Mouse (Mus musculus) CH12.LX (cell line): ENCODE results near the gene Recql. TPM values are rescaled to one million over a fixed set of nuclear protein-coding genes. Genes with fewer than 3 reads are reported as not detected.

Experiments
- DNase-seq: peaks from one replicate; pipeline ENCODE4 v3.0.0-alpha.2; 2013; ENCODE audit errors: extremely low read depth
- H3K27ac ChIP-seq: 2 replicates; pipeline ENCODE4 v1.5.1; 2012; ENCODE audit warnings: low read depth, mild to moderate bottlenecking, control low read depth, moderate library complexity; ENCODE audit not compliant: insufficient read depth
- H3K27me3 ChIP-seq: replicated peaks from 2 replicates; pipeline ENCODE3; 2012; ENCODE audit warnings: inconsistent platforms
- H3K36me3 ChIP-seq, 2 experiments: replicated peaks in 1 of 2; 2 replicates each; pipeline versions ENCODE3 to v1.6.1; 2012; ENCODE audit warnings: inconsistent platforms in 1 of 2, low read length in 1 of 2, mild to moderate bottlenecking in 1 of 2, mixed read lengths in 1 of 2, moderate library complexity in 1 of 2; ENCODE audit not compliant: control insufficient read depth in 1 of 2, insufficient read depth in 1 of 2
- H3K4me1 ChIP-seq, 2 experiments: 2 replicates each; pipeline ENCODE4 v1.6.1; 2012; ENCODE audit warnings: inconsistent platforms in 1 of 2, moderate library complexity in 1 of 2; ENCODE audit not compliant: insufficient read depth in 2 of 2, control insufficient read depth in 1 of 2
- H3K4me2 ChIP-seq: 2 replicates; pipeline ENCODE4 v1.6.1; 2012; ENCODE audit warnings: low read depth, mild to moderate bottlenecking, control low read depth; ENCODE audit not compliant: poor library complexity, insufficient read depth, severe bottlenecking
- H3K4me3 ChIP-seq, 3 experiments: fragments of 150-350 bp in 1 of 3; sonication (generic) in 1 of 3; replicated peaks in 1 of 3; 2 replicates each; pipeline versions ENCODE3 to v1.5.1; 2011 to 2012; ENCODE audit warnings: low read depth in 2 of 3, low read length in 2 of 3, mild to moderate bottlenecking in 2 of 3, moderate library complexity in 2 of 3, control low read depth in 1 of 3, improper control_type of control experiment in 1 of 3, inconsistent platforms in 1 of 3, mixed read lengths in 1 of 3; ENCODE audit not compliant: poor library complexity in 1 of 3
- H3K79me2 ChIP-seq: replicated peaks from 2 replicates; pipeline ENCODE4 v1.6.1; 2012; ENCODE audit warnings: mild to moderate bottlenecking, moderate library complexity; ENCODE audit not compliant: control insufficient read depth, poor library complexity, insufficient read depth, severe bottlenecking; ENCODE audit errors: extremely low read depth
- H3K9ac ChIP-seq: 2 replicates; pipeline ENCODE4 v1.6.1; 2012; ENCODE audit warnings: low read depth, mild to moderate bottlenecking, control low read depth, moderate library complexity; ENCODE audit not compliant: insufficient read depth
- H3K9me3 ChIP-seq: replicated peaks from 2 replicates; pipeline ENCODE3; 2012; ENCODE audit warnings: low read length, inconsistent platforms, mixed read lengths
- BHLHE40 ChIP-seq: IDR thresholded peaks from 2 replicates; pipeline ENCODE4 v1.6.1; 2011; ENCODE audit warnings: mild to moderate bottlenecking, low read depth, low read length, improper control_type of control experiment
- CTCF ChIP-seq, 2 experiments: IDR thresholded peaks in 1 of 2; conservative IDR thresholded peaks in 1 of 2; 2 replicates each; pipeline ENCODE4 v1.5.1; 2011 to 2012; ENCODE audit warnings: low read depth in 2 of 2, low read length in 2 of 2, improper control_type of control experiment in 1 of 2, inconsistent platforms in 1 of 2, mild to moderate bottlenecking in 1 of 2, moderate library complexity in 1 of 2
- E2F4 ChIP-seq: IDR thresholded peaks from 2 replicates; pipeline ENCODE4 v1.6.1; 2011; ENCODE audit warnings: low read depth, low read length, improper control_type of control experiment; ENCODE audit not compliant: insufficient replicate concordance
- ELF1 ChIP-seq: IDR thresholded peaks from 2 replicates; pipeline ENCODE4 v1.6.1; 2014; ENCODE audit warnings: low read depth, mild to moderate bottlenecking, inconsistent platforms, low read length, improper control_type of control experiment
- EP300 ChIP-seq: IDR thresholded peaks from 2 replicates; pipeline ENCODE4 v1.6.1; 2011; ENCODE audit warnings: low read length, improper control_type of control experiment
- ETS1 ChIP-seq: conservative IDR thresholded peaks from 2 replicates; pipeline ENCODE4 v1.6.1; 2012; ENCODE audit warnings: low read depth, mild to moderate bottlenecking, inconsistent platforms, low read length, improper control_type of control experiment, moderate library complexity
- GABPA ChIP-seq: IDR thresholded peaks from 2 replicates; pipeline ENCODE4 v1.6.1; 2012; ENCODE audit warnings: low read depth, low read length, improper control_type of control experiment, inconsistent platforms; ENCODE audit not compliant: insufficient replicate concordance
- IRF4 ChIP-seq: IDR thresholded peaks from 2 replicates; pipeline ENCODE4 v1.6.1; 2014; ENCODE audit warnings: low read depth, mild to moderate bottlenecking, inconsistent platforms, low read length, improper control_type of control experiment
- JUN ChIP-seq: IDR thresholded peaks from 2 replicates; pipeline ENCODE4 v1.6.1; 2011; ENCODE audit warnings: low read depth, mild to moderate bottlenecking, low read length, improper control_type of control experiment, moderate library complexity; ENCODE audit not compliant: insufficient read depth
- MAFK ChIP-seq: IDR thresholded peaks from 2 replicates; pipeline ENCODE4 v1.6.1; 2011; ENCODE audit warnings: low read length, improper control_type of control experiment; ENCODE audit not compliant: insufficient replicate concordance
- MEF2A ChIP-seq: IDR thresholded peaks from 2 replicates; pipeline ENCODE4 v1.6.1; 2014; ENCODE audit warnings: low read depth, mild to moderate bottlenecking, inconsistent platforms, low read length, improper control_type of control experiment, borderline replicate concordance
- MYC ChIP-seq: IDR thresholded peaks from 2 replicates; pipeline ENCODE4 v1.6.1; 2011; ENCODE audit warnings: low read depth, mild to moderate bottlenecking, improper control_type of control experiment, low read length
- NELFE ChIP-seq: IDR thresholded peaks from 2 replicates; pipeline ENCODE4 v1.6.1; 2011; ENCODE audit warnings: low read depth, low read length, improper control_type of control experiment
- NRF1 ChIP-seq: IDR thresholded peaks from 2 replicates; pipeline ENCODE4 v1.6.1; 2014; ENCODE audit warnings: low read depth, mild to moderate bottlenecking, inconsistent platforms, low read length, improper control_type of control experiment, moderate library complexity
- PAX5 ChIP-seq: IDR thresholded peaks from 2 replicates; pipeline ENCODE4 v1.6.1; 2012; ENCODE audit warnings: low read length, inconsistent platforms, mixed read lengths
- POLR2A ChIP-seq: IDR thresholded peaks from 2 replicates; pipeline ENCODE4 v1.6.1; 2011; ENCODE audit warnings: low read depth, mild to moderate bottlenecking, improper control_type of control experiment, low read length
- POLR2AphosphoS2 ChIP-seq: IDR thresholded peaks from 2 replicates; pipeline ENCODE4 v1.6.1; 2011; ENCODE audit warnings: low read depth, low read length, improper control_type of control experiment
- SIN3A ChIP-seq: IDR thresholded peaks from 2 replicates; pipeline ENCODE4 v1.6.1; 2012; ENCODE audit warnings: low read length, improper control_type of control experiment, inconsistent platforms
- TBP ChIP-seq: conservative IDR thresholded peaks from 2 replicates; pipeline ENCODE4 v1.6.1; 2011; ENCODE audit warnings: low read depth, low read length, improper control_type of control experiment
- UBTF ChIP-seq: IDR thresholded peaks from 2 replicates; pipeline ENCODE4 v1.6.1; 2012; ENCODE audit warnings: low read depth, mild to moderate bottlenecking, inconsistent platforms, low read length, improper control_type of control experiment, moderate library complexity
- USF1 ChIP-seq: IDR thresholded peaks from 2 replicates; pipeline ENCODE4 v1.6.1; 2014; ENCODE audit warnings: low read depth, mild to moderate bottlenecking, inconsistent platforms, low read length, improper control_type of control experiment
- ZKSCAN1 ChIP-seq: IDR thresholded peaks from 2 replicates; pipeline ENCODE4 v1.6.1; 2012; ENCODE audit warnings: low read depth, inconsistent platforms, low read length, improper control_type of control experiment, borderline replicate concordance
- ZNF384 ChIP-seq: IDR thresholded peaks from 2 replicates; pipeline ENCODE4 v1.6.1; 2012; ENCODE audit warnings: low read depth, low read length, improper control_type of control experiment, inconsistent platforms
- dilution Hi-C: fragments of 300-500 bp; cut with MboI; formaldehyde crosslinking; loops from 2 replicates; pipeline ENCODE4 v1.14.3; 2020; ENCODE audit warnings: low sequenced_read_pairs; ENCODE audit not compliant: extremely low pct_unique_long_range_greater_than_20kb, extremely low pct_ligation_motif_present
- in situ Hi-C: fragments of 300-500 bp; cut with MboI; formaldehyde crosslinking; loops from 3 replicates; pipeline ENCODE4 v1.14.3; 2019; ENCODE audit warnings: low sequenced_read_pairs, low pct_ligation_motif_present, low pct_unique_long_range_greater_than_20kb, mixed read lengths
- polyA plus RNA-seq: library from polyadenylated mRNA; unstranded; fragments of >175 nt; gene quantifications from 2 replicates; pipeline ENCODE4 v1.2.1, GENCODE M21; 2012; ENCODE audit warnings: low read depth; ENCODE audit not compliant: insufficient read length
- total RNA-seq, 2 experiments: library from RNA; depleted of rRNA; stranded (reverse); fragments of 300-350 nt in 1 of 2; fragments of >200 nt in 1 of 2; gene quantifications; 2 replicates each; pipeline ENCODE4 v1.2.3; 2012 to 2014

Gene Recql
- total and polyA plus RNA-seq, 3 experiments = 24.9 to 45.4 (median 44.6) TPM

DNA sequence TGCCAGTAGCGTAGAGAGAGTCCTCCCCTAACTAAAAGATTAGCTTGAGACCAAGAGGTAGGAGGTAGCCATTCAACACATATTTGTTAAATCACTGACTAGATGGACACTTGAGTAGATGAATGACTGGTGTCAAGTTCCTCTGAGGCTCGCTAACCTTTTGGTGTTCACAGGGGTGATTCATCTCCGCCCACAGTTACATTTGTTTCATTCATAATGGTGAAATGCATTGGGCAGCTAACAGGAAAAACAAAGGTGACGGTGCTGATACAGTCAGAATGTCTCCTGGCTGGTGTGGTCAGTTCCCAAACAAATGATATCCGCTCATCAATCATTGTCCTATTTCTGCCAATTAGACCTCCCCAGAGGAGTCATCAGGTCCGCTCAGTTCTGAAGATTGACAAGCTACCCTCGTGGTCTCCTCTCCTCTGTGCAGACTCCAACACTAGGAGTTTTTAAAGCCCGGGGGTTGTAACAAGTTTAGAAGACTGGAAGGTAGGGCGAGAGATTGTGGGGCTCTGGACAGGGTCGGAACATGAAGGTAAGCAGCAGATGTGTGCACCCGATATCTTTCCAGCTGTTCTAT, 26.1 kb upstream of the Recql start, which contains the start of gene Spx:
Spx (plus strand) TSS at position 536 of the 586 bp plus-strand sequence.
- H3K27me3 ChIP-seq = no peaks in the 10 kb centered on the region
- TF ChIP-seq ZNF384 (no peak), MAFK (no peak), ELF1 (no peak), IRF4 (no peak), SIN3A (no peak), BHLHE40 (no peak), CTCF (conservative IDR thresholded peaks at IDR 0.05 in 1 of 2, IDR thresholded peaks at IDR 0.05 in 1 of 2; ENCODE audit: low read depth in 2 of 2, low read length in 2 of 2) (no peak), MEF2A (no peak), TBP (no peak), POLR2A (no peak), ZKSCAN1 (no peak), NELFE (no peak), UBTF (no peak), PAX5 (no peak), MYC (no peak), NRF1 (no peak), JUN (no peak), GABPA (no peak), USF1 (no peak), ETS1 (no peak)
- TF ChIP-seq, all 38 proteins: peak for 0
- Histone ChIP-seq H3K4me2 (no peak within 1 kb of the TSS), H3K79me2 (no peaks in the 10 kb centered on the region), H3K4me3 (no peak within 1 kb of the TSS), H3K36me3 (no peaks in the 10 kb centered on the region), H3K9ac (no peak within 1 kb of the TSS), H3K9me3 (no peaks in the 10 kb centered on the region), H3K4me1 (no peaks in the 10 kb centered on the region), H3K27ac (no peak within 1 kb of the TSS)
- in situ Hi-C loops = no loop called here
- dilution Hi-C loops = no loop called here
- no peak for DNase-seq

DNA sequence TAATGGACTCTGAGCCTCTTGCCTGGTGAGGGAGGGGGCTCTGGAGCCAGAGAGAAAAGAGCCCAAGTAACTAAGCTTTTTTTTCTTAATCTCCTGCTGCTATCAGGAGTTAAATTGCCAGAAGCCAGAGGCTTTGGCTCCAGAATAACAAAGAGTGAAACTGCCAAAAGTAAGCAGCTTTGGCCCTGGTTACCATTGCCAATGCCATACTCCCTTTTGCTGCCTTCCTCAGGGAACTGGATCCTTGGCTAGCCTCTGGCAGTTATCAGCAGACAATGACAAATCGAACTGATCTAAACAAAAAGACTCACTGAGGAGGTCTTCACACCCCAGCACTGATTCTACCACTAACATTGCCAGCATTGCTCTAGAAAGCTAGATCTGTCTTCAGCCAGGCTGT, 24.3 kb upstream of the Recql start:
- no peaks in the 10 kb centered on the region for H3K9me3 ChIP-seq
- no peak overlapping the region for H3K4me2 ChIP-seq
- no peak overlapping the region for H3K4me3 ChIP-seq
- H3K36me3 ChIP-seq = no peaks in the 10 kb centered on the region
- H3K9ac ChIP-seq = no peak overlapping the region
- H3K4me1 ChIP-seq = no peaks in the 10 kb centered on the region
- H3K27me3 ChIP-seq = no peaks in the 10 kb centered on the region
- no peak overlapping the region for H3K27ac ChIP-seq
- dilution Hi-C loops (no loop called here), in situ Hi-C loops (no loop called here)
- no peaks in the 10 kb centered on the region for H3K79me2 ChIP-seq
- TF ChIP-seq GABPA = no peak
- TF ChIP-seq POLR2A = no peak
- TF ChIP-seq MAFK = no peak
- no peak for TF ChIP-seq POLR2AphosphoS2
- no peak for TF ChIP-seq EP300
- TF ChIP-seq UBTF = no peak
- TF ChIP-seq E2F4 = no peak
- TF ChIP-seq ETS1 = no peak
- no peak for DNase-seq
